Mouse (Mus musculus) embryonic fibroblast, embryonic 13.5 days (primary cell): ENCODE results near the gene Pram1.

ENCODE experiments used
- CTCF ChIP-seq: IDR thresholded peaks from 2 replicates; pipeline ENCODE4 v1.5.1; 2011; ENCODE audit warnings: mild to moderate bottlenecking, control low read depth, low read length, moderate library complexity, borderline replicate concordance; ENCODE audit not compliant: insufficient read depth
- POLR2A ChIP-seq: IDR thresholded peaks from 2 replicates; pipeline ENCODE4 v1.6.1; 2011; ENCODE audit warnings: low read depth, mild to moderate bottlenecking, control low read depth, low read length, moderate library complexity

- TF ChIP-seq CTCF (no peak), POLR2A (no peak)
Observed at GRCm38 (mm10) chr17:33631236-33631635, 6.6 kb upstream of the Pram1 start.
